Mouse (Mus musculus) cerebellum, postnatal 25 days (tissue): ENCODE data around the gene Rnf5.
A peak's percentile ranks its signal among the peaks of the same experiment; 100 is the strongest.

Experiments used
- DNase-seq, 2 experiments: peaks; one replicate each; pipeline ENCODE4 v3.0.0; 2021; ENCODE audit warnings: mixed read lengths in 2 of 2

The Rnf5 gene

DNA sequence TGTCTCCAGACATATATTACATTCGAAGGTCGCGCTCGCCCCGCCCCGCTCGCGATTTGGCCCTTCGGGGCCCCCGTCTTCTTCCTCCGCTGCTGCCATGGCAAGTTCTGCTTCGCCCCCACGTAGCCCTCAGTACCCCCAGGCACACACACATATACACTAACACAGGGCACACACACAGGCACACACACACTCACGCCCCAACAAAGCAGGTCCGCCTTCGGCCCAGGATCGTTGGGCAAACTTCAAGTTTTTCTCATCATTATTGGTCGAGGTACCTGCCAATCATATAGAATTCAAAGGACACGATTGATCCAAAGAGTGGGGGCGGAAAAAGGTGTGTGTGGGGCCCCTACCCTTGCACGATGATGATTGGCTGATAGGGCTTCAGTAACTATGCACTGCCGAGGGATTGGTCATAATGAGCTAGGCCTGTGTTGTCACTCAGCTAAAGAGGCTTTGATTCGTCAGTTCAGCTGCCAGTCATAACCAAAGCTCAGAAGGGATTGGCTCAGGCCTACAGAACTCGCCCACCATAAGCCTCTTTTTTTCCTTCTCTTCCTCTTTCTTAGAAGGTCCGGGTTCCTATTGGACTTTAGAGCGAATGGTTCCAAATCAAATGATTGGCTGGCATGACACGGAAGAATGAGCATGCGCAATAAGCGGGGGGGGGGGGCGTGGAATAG lies at the start of gene Rnf5:
TSS of gene Rnf5 (minus strand) at position 316 of the 686 bp plus-strand sequence.
- peak; percentile 96 to 99 for DNase-seq

DNA sequence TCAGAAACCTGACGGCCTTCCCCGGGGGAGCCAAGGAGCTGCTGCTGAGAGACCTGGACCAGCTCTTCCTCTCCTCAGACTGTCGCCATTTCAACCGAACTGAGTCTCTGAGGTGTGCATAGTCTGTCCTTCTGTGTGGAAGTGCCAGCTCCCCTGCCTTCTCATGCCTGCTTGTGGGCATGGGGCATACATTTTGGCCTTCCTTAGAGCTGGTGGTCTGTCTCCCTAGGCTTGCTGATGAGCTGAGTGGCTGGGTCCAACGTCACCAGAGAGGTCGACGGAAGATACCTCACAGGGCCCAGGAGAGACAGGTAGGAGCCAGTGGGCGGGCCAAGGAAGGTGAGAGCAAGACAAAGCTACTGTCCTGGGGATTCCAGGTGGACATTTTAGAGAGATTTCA lies 49.5 kb upstream of the Rnf5 start:
- DNase-seq: no peak

DNA sequence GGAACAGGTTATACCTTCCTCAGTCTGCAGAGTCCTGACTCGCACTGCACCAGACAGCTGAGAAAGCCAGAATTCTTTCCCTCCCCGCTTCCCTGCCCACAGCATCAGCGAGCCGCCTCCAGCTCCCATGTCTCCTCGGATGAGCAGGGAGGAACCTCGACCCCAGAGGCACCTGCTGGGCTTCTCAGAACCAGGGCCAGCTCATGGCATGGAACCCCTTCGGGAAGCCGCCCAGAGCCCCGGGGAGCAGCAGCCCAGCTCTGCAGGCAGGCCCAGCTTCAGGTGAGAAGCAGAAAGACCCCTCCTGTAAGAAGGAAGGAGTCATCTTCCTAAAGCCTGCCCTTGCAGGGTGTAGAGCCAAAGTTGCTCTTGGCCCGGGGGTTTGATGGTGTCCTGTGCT lies 49.1 kb upstream of the Rnf5 start:
- DNase-seq: peak in 1 of 2 experiments; percentile 14

- DNase-seq: peak; percentile 45 to 67
Measured at GRCm38 (mm10) chr17:34651507-34652221, 48.2 kb upstream of the Rnf5 start.

DNA sequence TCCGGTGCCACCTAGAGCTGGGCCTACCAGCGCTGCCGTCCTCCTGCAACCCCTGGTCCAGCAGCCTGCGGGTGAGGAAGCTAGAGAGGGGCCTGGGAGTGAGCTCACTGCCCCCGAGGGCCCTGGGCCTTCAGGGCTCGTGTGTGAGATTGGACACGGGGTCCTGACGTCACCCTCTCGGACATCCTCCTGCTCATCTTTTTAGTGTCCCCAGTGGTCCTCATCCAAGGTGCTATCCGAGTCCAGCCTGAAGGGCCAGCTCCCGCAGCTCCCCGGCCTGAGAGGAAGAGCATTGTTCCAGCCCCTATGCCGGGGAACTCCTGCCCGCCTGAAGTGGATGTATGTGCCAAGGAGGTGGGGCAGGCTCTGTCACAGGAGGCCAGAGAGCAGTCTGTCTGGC lies 47.3 kb upstream of the Rnf5 start:
- peak in 1 of 2 experiments; percentile 16 for DNase-seq

DNA sequence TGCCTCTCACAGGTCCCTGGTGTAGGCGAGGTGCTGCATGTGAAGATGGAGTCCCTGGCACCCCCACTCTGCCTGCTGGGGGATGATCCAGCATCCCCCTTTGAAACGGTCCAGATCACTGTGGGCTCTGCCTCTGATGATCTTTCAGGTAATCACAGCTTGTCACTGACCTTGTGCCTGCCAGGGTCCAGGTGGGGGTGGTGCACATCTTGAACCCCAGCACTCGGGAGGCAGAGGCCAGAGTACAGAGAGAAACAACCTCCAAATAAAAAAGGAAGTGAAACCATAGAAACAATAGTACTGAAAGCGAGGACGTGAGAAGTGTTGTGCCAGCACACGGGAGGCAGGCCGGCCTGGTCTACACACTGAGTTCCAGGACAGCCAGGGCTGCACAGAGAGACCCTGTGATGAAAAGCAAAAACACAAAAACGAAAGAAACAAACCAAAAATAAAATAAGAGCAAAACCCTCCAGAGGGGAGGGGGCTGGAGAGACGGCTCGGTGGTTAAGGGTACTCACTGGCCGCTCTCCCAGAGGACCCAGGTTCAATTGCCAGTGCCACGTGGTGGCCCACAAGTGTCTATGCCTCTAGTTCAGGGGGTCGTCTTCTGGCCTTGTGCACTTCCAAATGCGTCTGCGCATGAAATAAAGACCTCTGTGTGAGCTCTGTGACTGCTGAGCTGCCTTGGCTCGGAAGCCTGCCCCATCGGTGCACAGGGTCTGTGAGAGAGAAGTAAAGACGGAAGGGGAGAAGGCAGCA lies 45.8 kb upstream of the Rnf5 start:
- peak in 1 of 2 experiments; percentile 11 for DNase-seq

- peak; percentile 3 to 8 for DNase-seq
Measured at GRCm38 (mm10) chr17:34648141-34648890, 44.8 kb upstream of the Rnf5 start.

- DNase-seq: peak; percentile 91 to 95
Measured at GRCm38 (mm10) chr17:34646906-34647787, 43.7 kb upstream of the Rnf5 start, which contains the start of gene Atf6b. TSS of gene Atf6b (plus strand) at chr17:34647146.

DNA sequence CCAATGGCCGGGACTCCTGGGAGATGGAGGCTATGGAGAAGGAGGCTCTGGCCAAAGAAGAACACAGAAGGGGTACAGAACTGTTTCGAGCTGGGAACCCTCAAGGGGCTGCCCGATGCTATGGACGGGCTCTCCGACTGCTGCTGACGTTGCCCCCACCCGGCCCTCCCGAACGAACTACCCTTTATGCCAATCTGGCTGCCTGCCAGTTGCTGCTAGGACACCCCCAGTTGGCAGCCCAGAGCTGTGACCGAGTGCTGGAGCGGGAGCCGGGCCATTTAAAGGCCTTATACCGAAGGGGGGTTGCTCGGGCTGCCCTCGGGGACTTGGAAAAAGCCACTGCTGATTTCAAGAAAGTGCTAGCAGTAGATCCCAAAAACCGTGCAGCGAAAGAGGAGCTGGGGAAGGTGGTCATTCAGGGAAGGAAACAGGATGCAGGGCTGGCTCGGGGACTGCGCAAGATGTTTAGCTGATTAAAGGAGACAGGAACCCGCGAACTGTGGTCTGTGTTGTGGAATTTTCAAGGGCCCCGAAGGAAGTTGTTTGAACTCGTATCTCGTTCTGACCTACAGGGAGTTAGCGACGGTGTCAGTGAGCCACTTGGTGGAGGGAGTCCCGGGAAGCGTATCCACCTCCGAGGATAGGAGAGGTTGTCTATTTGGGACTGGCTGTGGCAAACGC lies 42.5 kb upstream of the Rnf5 start:
- peak; percentile 21 to 51 for DNase-seq

- DNase-seq: peak; percentile 7 to 19
Measured at GRCm38 (mm10) chr17:34645256-34645829, 41.9 kb upstream of the Rnf5 start.

- DNase-seq: peak; percentile 96
Measured at GRCm38 (mm10) chr17:34644608-34645007, 41.1 kb upstream of the Rnf5 start, which contains the start of gene Fkbpl. TSS of gene Fkbpl (plus strand) at chr17:34644764.

GRCm38 (mm10) chr17:34643944-34644343 lies 40.5 kb upstream of the Rnf5 start:
- DNase-seq: peak; percentile 82 to 89

DNA sequence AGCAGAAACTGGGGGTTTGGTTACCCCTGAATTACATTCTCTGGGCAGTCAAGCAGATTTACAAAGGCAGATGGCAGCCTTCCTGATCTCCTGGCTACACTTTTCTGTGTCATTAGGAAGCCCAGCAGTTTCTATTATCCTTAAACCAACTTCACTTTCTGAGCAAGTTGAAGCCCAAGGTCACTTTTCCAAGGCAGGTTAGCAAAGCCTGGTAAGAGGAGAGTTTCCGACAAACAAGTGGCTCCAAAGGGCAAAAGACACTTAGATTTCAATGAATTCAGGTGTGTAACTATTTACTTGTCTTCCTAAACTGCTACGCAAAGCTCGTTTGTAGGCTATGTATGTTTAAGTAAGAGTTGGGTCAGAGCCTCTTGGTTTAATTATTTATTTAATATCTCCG lies 39.9 kb upstream of the Rnf5 start:
- DNase-seq: peak in 1 of 2 experiments; percentile 10

GRCm38 (mm10) chr17:34641945-34642344 lies 38.5 kb upstream of the Rnf5 start:
- peak in 1 of 2 experiments; percentile 16 for DNase-seq

DNA sequence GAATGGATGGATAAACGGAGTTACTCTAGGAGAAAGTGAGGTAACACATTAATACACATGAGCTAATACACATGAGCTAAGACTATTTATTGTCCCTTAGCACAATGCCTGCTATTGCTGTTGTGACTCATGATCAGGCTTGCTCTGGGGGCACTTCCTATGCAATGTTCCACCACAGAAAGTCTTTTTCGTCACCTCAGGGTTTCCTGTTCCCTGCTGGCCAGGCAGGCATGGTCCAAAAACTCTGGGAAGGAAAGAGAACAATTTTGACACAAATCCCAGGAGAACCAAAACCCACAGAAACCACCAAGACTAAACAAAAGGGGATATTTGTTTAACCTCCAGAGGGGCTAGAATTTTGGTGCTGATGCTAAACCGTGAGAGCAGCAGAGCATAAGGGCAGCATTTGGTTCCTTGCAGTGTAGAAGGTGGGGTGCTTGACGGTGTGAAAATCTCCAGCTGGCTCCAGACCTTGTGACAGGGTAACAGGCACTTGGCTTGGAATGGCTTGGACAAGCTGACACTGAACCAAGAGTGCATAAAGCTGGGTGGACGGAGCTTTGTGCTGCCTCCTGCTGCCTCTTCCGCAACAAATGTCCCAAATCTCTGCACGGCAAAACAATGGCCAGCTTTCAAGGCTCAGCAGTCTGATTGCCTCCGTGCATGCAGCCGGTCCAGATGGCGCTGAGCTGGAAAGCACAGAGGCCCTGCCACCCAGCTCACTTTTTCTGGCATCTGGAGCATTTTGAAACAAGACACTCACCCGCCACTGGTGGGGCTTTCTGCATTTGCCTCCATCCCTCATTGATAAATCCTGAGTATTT lies 37.5 kb upstream of the Rnf5 start:
- DNase-seq: peak; percentile 89

DNA sequence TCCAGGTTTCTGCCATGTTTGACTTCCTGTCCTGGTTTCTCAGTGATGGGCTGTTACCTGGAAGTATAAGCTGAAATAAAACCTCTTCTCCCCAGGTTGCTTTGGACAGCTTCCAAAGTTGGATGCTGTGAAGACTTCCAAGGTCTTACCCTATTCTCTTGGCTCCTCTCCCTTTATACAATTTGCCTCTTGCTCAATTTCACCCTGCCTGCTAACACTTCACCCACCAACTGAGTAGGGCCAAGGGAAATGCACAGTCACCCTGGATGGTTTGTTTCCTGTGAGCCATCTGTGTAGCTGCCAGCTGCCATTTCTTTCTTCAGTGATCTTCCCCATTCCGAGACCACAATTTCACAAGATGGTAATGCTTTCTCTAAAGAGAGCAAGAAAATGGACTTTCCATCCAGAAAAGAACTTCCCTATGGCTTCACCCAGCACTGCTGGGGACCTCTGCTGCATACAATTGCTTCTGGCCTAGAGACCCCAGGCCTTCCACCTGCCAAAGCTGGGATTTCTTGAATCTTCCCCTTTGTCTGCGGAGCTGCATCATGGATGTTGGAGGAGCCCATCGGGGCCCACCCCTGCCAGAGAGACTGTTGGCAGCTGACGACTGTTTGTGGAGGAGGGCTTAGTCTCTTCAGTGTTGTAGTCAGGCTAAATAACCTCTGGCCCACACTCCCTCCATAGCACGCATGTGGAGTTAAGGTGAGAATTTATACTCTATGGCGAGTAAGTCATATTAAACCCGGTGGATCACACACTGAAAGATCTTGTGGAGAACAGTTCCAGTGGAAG lies 36.2 kb upstream of the Rnf5 start:
- peak; percentile 42 to 43 for DNase-seq

DNA sequence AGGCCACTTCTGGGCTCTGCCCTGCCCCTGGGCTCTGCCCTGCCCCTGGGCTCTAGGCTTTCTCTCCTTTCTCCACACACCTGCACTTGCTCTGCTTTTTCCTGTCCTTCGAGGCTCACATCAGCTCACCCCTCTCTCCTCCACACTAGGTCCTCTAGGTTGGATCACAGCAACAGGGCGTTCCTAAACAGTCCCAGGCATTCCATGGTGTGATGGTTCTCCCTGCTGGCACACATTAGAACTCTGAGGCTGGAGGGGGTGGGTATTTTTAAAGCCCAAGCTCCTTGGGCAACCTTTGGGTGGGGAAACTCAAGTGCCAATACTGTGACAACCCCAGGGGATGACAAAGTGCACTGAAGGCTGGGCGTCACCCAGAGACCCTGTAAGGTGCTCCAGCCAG lies 34.0 kb upstream of the Rnf5 start:
- DNase-seq: peak in 1 of 2 experiments; percentile 34

GRCm38 (mm10) chr17:34635671-34636070 lies 32.2 kb upstream of the Rnf5 start:
- DNase-seq: no peak

- peak; percentile 85 to 90 for DNase-seq
Measured at GRCm38 (mm10) chr17:34632261-34632691, 28.8 kb upstream of the Rnf5 start.
